Mouse (Mus musculus): ENCODE data around the gene Cldn13.
"Not testable (repeated sequence)": the region's sequence is repeated elsewhere in the genome, so short reads cannot be mapped to it uniquely, and the experiment has no call there.

Gene Cldn13

GRCm38 (mm10) chr5:134933686-134934085 is 18.4 kb upstream of the Cldn13 start:
- not testable (repeated sequence) for DNase-seq (ENCODE audit: low read depth, low spot score)

- no peak for DNase-seq (ENCODE audit: low read depth, low spot score)
Observed at GRCm38 (mm10) chr5:134933281-134933680, 18.0 kb upstream of the Cldn13 start.

- DNase-seq (ENCODE audit: low read depth, low spot score), result peak; percentile 56
Observed at GRCm38 (mm10) chr5:134932903-134933276, 17.6 kb upstream of the Cldn13 start.

GRCm38 (mm10) chr5:134932179-134932902 is 17.0 kb upstream of the Cldn13 start, which contains the start of gene Mettl27:
TSS of gene Mettl27 (plus strand) at chr5:134932368.
- peak; percentile 70 for DNase-seq (ENCODE audit: low read depth, low spot score)

- no peak for DNase-seq (ENCODE audit: low read depth, low spot score)
Observed at GRCm38 (mm10) chr5:134929988-134930387, 14.7 kb upstream of the Cldn13 start.

GRCm38 (mm10) chr5:134926726-134927125 is 11.4 kb upstream of the Cldn13 start:
- DNase-seq (ENCODE audit: low read depth, low spot score), result no peak

- DNase-seq (ENCODE audit: low read depth, low spot score), result no peak
Observed at GRCm38 (mm10) chr5:134923141-134923540, 7.8 kb upstream of the Cldn13 start.

GRCm38 (mm10) chr5:134921106-134921505 is 5.8 kb upstream of the Cldn13 start:
- DNase-seq (ENCODE audit: low read depth, low spot score), result no peak

- no peak for DNase-seq (ENCODE audit: low read depth, low spot score)
Observed at GRCm38 (mm10) chr5:134920106-134920687, 4.9 kb upstream of the Cldn13 start.

- no peak for DNase-seq (ENCODE audit: low read depth, low spot score)
Observed at GRCm38 (mm10) chr5:134919097-134919496, 3.8 kb upstream of the Cldn13 start.

GRCm38 (mm10) chr5:134918071-134918832 is 2.9 kb upstream of the Cldn13 start:
- no peak for DNase-seq (ENCODE audit: low read depth, low spot score)

GRCm38 (mm10) chr5:134914510-134914909 is 816 bp downstream of the Cldn13 start:
- no peak for DNase-seq (ENCODE audit: low read depth, low spot score)

GRCm38 (mm10) chr5:134913753-134914152 is 1.6 kb downstream of the Cldn13 start:
- no peak for DNase-seq (ENCODE audit: low read depth, low spot score)

GRCm38 (mm10) chr5:134913352-134913751 is 2.0 kb downstream of the Cldn13 start:
- no peak for DNase-seq (ENCODE audit: low read depth, low spot score)

GRCm38 (mm10) chr5:134911901-134912300 is 3.4 kb downstream of the Cldn13 start:
- DNase-seq (ENCODE audit: low read depth, low spot score), result no peak

- DNase-seq (ENCODE audit: low read depth, low spot score), result peak; percentile 72
Observed at GRCm38 (mm10) chr5:134907135-134907534, 8.2 kb downstream of the Cldn13 start.

- DNase-seq (ENCODE audit: low read depth, low spot score), result no peak
Observed at GRCm38 (mm10) chr5:134906633-134907032, 8.7 kb downstream of the Cldn13 start, which contains the start of gene Tmem270. TSS of gene Tmem270 (minus strand) at chr5:134906733.

- no peak for DNase-seq (ENCODE audit: low read depth, low spot score)
Observed at GRCm38 (mm10) chr5:134901644-134902027, 13.7 kb downstream of the Cldn13 start.

- DNase-seq (ENCODE audit: low read depth, low spot score), result peak; percentile 29
Observed at GRCm38 (mm10) chr5:134901012-134901643, 14.2 kb downstream of the Cldn13 start.

GRCm38 (mm10) chr5:134897596-134897995 is 17.7 kb downstream of the Cldn13 start:
- no peak for DNase-seq (ENCODE audit: low read depth, low spot score)

GRCm38 (mm10) chr5:134896965-134897364 is 18.4 kb downstream of the Cldn13 start:
- DNase-seq (ENCODE audit: low read depth, low spot score), result no peak

GRCm38 (mm10) chr5:134895291-134895690 is 20.0 kb downstream of the Cldn13 start:
- DNase-seq (ENCODE audit: low read depth, low spot score), result peak; percentile 19

All from retina, postnatal 7 days (tissue).